Mouse (Mus musculus): ENCODE data around the gene Ncbp3.

Ncbp3 gene

GRCm38 (mm10) chr11:73085391-73085790 lies 37.8 kb downstream of the Ncbp3 start:
- peak; percentile 49 to 56 for DNase-seq (ENCODE audit: low spot score in 2 of 2)

GRCm38 (mm10) chr11:73087700-73088480 lies 40.3 kb downstream of the Ncbp3 start:
- DNase-seq (ENCODE audit: low spot score in 2 of 2) = no peak

GRCm38 (mm10) chr11:73090283-73090682 lies 42.7 kb downstream of the Ncbp3 start, which contains the start of gene Itgae:
Gene Itgae, plus strand, starts transcription at chr11:73090583.
- DNase-seq (ENCODE audit: low spot score in 2 of 2) = no peak

GRCm38 (mm10) chr11:73090826-73091225 lies 43.2 kb downstream of the Ncbp3 start:
- no peak for DNase-seq (ENCODE audit: low spot score in 2 of 2)

- no peak for DNase-seq (ENCODE audit: low spot score in 2 of 2)
Measured at GRCm38 (mm10) chr11:73092057-73092456, 44.5 kb downstream of the Ncbp3 start.

GRCm38 (mm10) chr11:73092877-73093276 lies 45.3 kb downstream of the Ncbp3 start:
- DNase-seq (ENCODE audit: low spot score in 2 of 2) = no peak

GRCm38 (mm10) chr11:73094231-73094995 lies 46.8 kb downstream of the Ncbp3 start:
- no peak for DNase-seq (ENCODE audit: low spot score in 2 of 2)

- no peak for DNase-seq (ENCODE audit: low spot score in 2 of 2)
Measured at GRCm38 (mm10) chr11:73098860-73099259, 51.3 kb downstream of the Ncbp3 start.

GRCm38 (mm10) chr11:73099976-73100750 lies 52.6 kb downstream of the Ncbp3 start:
- no peak for DNase-seq (ENCODE audit: low spot score in 2 of 2)

GRCm38 (mm10) chr11:73101308-73101707 lies 53.7 kb downstream of the Ncbp3 start:
- no peak for DNase-seq (ENCODE audit: low spot score in 2 of 2)

- no peak for DNase-seq (ENCODE audit: low spot score in 2 of 2)
Measured at GRCm38 (mm10) chr11:73105246-73105645, 57.7 kb downstream of the Ncbp3 start.

GRCm38 (mm10) chr11:73107358-73107757 lies 59.8 kb downstream of the Ncbp3 start:
- DNase-seq (ENCODE audit: low spot score in 2 of 2) = peak; percentile 77 to 83

- peak in 1 of 2 experiments; percentile 43 for DNase-seq (ENCODE audit: low spot score in 2 of 2)
Measured at GRCm38 (mm10) chr11:73108195-73108897, 60.8 kb downstream of the Ncbp3 start.

- no peak for DNase-seq (ENCODE audit: low spot score in 2 of 2)
Measured at GRCm38 (mm10) chr11:73108898-73109625, 61.5 kb downstream of the Ncbp3 start.

GRCm38 (mm10) chr11:73109941-73110340 lies 62.4 kb downstream of the Ncbp3 start:
- DNase-seq (ENCODE audit: low spot score in 2 of 2) = no peak

- no peak for DNase-seq (ENCODE audit: low spot score in 2 of 2)
Measured at GRCm38 (mm10) chr11:73111414-73111813, 63.8 kb downstream of the Ncbp3 start.

- no peak for DNase-seq (ENCODE audit: low spot score in 2 of 2)
Measured at GRCm38 (mm10) chr11:73126495-73126894, 78.9 kb downstream of the Ncbp3 start.

GRCm38 (mm10) chr11:73131020-73131419 lies 83.4 kb downstream of the Ncbp3 start:
- peak; percentile 38 to 47 for DNase-seq (ENCODE audit: low spot score in 2 of 2)

- DNase-seq (ENCODE audit: low spot score in 2 of 2) = no peak
Measured at GRCm38 (mm10) chr11:73132999-73133398, 85.4 kb downstream of the Ncbp3 start.

GRCm38 (mm10) chr11:73134222-73134621 lies 86.6 kb downstream of the Ncbp3 start:
- DNase-seq (ENCODE audit: low spot score in 2 of 2) = no peak

GRCm38 (mm10) chr11:73136587-73136986 lies 89.0 kb downstream of the Ncbp3 start:
- DNase-seq (ENCODE audit: low spot score in 2 of 2) = no peak

Measured in right cerebral cortex, postnatal 10 days (tissue).